Mouse (Mus musculus): Measurements from ENCODE around the gene Lrrk2. TPM values are rescaled to one million over a fixed set of nuclear protein-coding genes. Genes with fewer than 3 reads are reported as not detected.

Lrrk2 gene
- polyA plus RNA-seq, 1 experiment = 1.4 TPM

DNA sequence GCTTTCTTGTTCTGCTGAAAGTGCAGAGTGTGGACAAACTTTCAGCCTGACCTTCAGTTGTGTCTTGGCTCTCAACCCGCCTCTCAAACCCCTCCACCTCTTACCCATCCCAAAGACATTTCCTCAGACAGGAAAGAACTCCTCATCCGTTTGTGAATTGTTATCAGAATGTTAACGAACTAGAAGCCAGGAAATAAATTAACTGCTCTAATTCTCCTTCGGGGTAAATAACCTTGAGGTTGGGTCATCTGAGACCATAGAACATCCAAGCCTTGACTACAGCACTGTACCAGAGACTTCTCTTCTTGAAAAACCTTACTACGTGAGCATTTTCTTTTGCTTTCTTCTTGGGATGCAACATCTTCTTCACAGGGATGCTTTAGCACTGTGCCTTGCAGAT, 988 bp upstream of the Lrrk2 start:
- Histone ChIP-seq H3K4me1 (replicated peaks; ENCODE audit: control insufficient read depth, insufficient read depth, low read length) (0 out of 2 replicates have a peak, but pooled peaks cover 4% of the 10 kb centered on the region), H3K36me3 (ENCODE audit: control insufficient read depth, insufficient read depth, low read length) (no peaks in the 10 kb centered on the region), H3K4me3 (ENCODE audit: control insufficient read depth, insufficient read depth, low read length) (no peak overlapping the region), H3K27me3 (ENCODE audit: control insufficient read depth, insufficient read depth, low read length) (no peaks in the 10 kb centered on the region), H3K27ac (ENCODE audit: control insufficient read depth, insufficient read depth, low read length) (no peak overlapping the region)
- WGBS = 91% methylated on average over 5 of the region's 5 CpGs
- no peak for DNase-seq
- no peak for TF ChIP-seq CTCF (IDR thresholded peaks at IDR 0.05; ENCODE audit: borderline replicate concordance, control insufficient read depth, extremely low read depth, insufficient read depth, low read length, poor library complexity)
- no peak for TF ChIP-seq POLR2A (IDR thresholded peaks at IDR 0.05; ENCODE audit: control insufficient read depth, extremely low read depth, insufficient read depth, low read length, poor library complexity)

DNA sequence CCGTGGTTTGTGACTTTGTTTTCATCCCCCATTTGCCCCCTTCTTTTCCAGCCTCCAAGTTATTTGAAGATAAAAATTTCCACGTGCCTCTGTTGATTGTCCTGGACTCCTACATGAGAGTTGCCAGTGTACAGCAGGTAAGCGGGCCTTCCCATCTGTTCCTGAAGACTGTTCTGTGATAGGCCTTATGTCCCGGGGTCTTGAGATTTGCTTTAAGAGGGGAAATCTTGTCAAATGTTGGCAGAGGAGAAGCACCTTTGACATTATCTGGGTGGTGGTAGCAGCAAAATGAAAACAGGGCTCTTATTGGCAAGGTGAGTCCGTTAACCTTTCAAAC, 562 bp downstream of the Lrrk2 start:
- DNase-seq = no peak
- WGBS = 44% methylated on average over 5 of the region's 5 CpGs

DNA sequence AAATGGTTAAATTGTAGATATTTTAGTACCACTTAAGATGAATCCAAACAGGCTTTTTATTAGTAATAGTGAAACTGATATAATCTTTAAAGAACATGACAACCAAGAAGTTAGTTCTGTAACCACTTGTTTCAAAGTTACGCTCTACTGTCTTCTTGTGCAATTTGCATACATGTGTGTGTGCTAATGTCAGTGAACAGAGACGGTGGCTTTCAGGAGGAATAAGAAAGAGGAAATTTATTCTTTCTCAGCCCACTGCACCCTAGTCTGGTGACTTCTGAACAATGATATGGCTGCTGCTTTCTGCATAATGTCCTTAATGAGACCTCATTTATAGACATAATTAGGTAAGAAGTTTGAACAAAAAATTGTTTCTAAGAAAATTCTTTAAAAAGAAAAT, 7.1 kb downstream of the Lrrk2 start:
- no peaks in the 10 kb centered on the region for H3K36me3 ChIP-seq (ENCODE audit: control insufficient read depth, insufficient read depth, low read length)
- H3K27ac ChIP-seq (ENCODE audit: control insufficient read depth, insufficient read depth, low read length) = no peak overlapping the region
- TF ChIP-seq CTCF (IDR thresholded peaks at IDR 0.05; ENCODE audit: borderline replicate concordance, control insufficient read depth, extremely low read depth, insufficient read depth, low read length, poor library complexity) (no peak), POLR2A (IDR thresholded peaks at IDR 0.05; ENCODE audit: control insufficient read depth, extremely low read depth, insufficient read depth, low read length, poor library complexity) (no peak)
- no peak for DNase-seq
- no peaks in the 10 kb centered on the region for H3K27me3 ChIP-seq (ENCODE audit: control insufficient read depth, insufficient read depth, low read length)
- 61% methylated on average over 2 of the region's 2 CpGs for WGBS
- no peaks in the 10 kb centered on the region for H3K4me1 ChIP-seq (replicated peaks; ENCODE audit: control insufficient read depth, insufficient read depth, low read length)
- H3K4me3 ChIP-seq (ENCODE audit: control insufficient read depth, insufficient read depth, low read length) = no peak overlapping the region

More for the DNA sequence above, 562 bp downstream of the Lrrk2 start:
- no peak overlapping the region for H3K27ac ChIP-seq (ENCODE audit: control insufficient read depth, insufficient read depth, low read length)
- TF ChIP-seq CTCF (IDR thresholded peaks at IDR 0.05; ENCODE audit: borderline replicate concordance, control insufficient read depth, extremely low read depth, insufficient read depth, low read length, poor library complexity) = no peak
- no peaks in the 10 kb centered on the region for H3K36me3 ChIP-seq (ENCODE audit: control insufficient read depth, insufficient read depth, low read length)
- peak overlapping the region; percentile 51 for H3K4me3 ChIP-seq (ENCODE audit: control insufficient read depth, insufficient read depth, low read length)
- no peaks in the 10 kb centered on the region for H3K27me3 ChIP-seq (ENCODE audit: control insufficient read depth, insufficient read depth, low read length)
- H3K4me1 ChIP-seq (replicated peaks; ENCODE audit: control insufficient read depth, insufficient read depth, low read length) = 0 out of 2 replicates have a peak, but pooled peaks cover 4% of the 10 kb centered on the region

DNA sequence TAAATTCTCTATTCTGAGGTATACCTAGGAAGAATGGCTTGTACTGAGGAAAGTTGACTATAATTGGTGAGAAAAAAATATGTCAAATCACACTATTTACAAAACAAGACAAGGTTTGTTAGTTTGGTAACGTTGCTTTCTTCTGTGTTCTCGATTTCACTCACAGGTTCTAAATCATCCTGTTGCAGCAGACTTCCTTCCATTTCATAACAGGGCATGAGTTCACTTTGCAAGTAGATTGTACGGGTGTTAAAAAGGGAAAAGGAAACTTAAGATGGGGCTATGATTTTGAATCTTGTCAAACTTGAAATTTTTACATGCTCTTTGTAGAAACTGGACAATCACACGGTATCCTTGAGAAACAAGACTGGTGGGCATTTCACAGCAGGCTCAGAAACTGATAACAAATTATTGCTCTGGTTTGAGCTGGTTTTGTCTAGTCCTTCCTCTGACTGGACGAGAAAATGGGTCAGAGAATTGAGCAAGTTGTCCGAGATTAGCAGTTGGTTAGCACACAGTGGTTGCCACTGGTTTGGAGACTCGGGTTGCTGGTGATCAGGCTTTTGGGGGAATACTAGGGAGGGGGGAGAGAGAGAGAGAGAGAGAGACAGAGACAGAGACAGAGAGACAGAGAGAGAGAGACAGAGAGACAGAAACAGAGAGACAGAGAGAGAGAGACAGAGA, 13.0 kb downstream of the Lrrk2 start:
- Histone ChIP-seq H3K27ac (ENCODE audit: control insufficient read depth, insufficient read depth, low read length) (no peak overlapping the region), H3K36me3 (ENCODE audit: control insufficient read depth, insufficient read depth, low read length) (no peaks in the 10 kb centered on the region), H3K4me3 (ENCODE audit: control insufficient read depth, insufficient read depth, low read length) (no peak overlapping the region), H3K4me1 (replicated peaks; ENCODE audit: control insufficient read depth, insufficient read depth, low read length) (no peaks in the 10 kb centered on the region), H3K27me3 (ENCODE audit: control insufficient read depth, insufficient read depth, low read length) (no peaks in the 10 kb centered on the region)
- 79% methylated on average over 7 of the region's 7 CpGs for WGBS
- DNase-seq = no peak
- TF ChIP-seq CTCF (IDR thresholded peaks at IDR 0.05; ENCODE audit: borderline replicate concordance, control insufficient read depth, extremely low read depth, insufficient read depth, low read length, poor library complexity) (no peak), POLR2A (IDR thresholded peaks at IDR 0.05; ENCODE audit: control insufficient read depth, extremely low read depth, insufficient read depth, low read length, poor library complexity) (no peak)

DNA sequence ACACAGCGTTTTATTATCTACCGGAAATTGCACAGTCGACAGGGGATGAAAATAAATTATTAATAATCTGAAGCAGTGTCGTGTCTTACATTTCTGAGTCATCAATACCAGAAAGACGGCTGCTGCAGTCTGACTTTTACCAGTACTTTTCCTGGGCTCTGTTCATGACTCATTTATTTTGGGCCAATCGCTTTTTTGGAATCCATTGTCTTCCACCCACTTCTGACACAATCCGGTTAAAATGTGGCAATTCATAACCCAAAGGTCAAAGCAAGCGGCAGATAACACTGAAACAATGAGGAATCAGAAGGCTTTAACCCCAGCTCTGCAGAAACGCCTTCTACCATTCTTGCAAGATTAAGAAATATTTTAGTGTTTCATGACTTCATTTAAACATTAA, 17.7 kb downstream of the Lrrk2 start:
- no peak for DNase-seq
- H3K36me3 ChIP-seq (ENCODE audit: control insufficient read depth, insufficient read depth, low read length) = no peaks in the 10 kb centered on the region
- no peaks in the 10 kb centered on the region for H3K4me1 ChIP-seq (replicated peaks; ENCODE audit: control insufficient read depth, insufficient read depth, low read length)
- H3K27me3 ChIP-seq (ENCODE audit: control insufficient read depth, insufficient read depth, low read length) = no peaks in the 10 kb centered on the region
- WGBS = 94% methylated on average over 9 of the region's 9 CpGs
- no peak for TF ChIP-seq CTCF (IDR thresholded peaks at IDR 0.05; ENCODE audit: borderline replicate concordance, control insufficient read depth, extremely low read depth, insufficient read depth, low read length, poor library complexity)
- TF ChIP-seq POLR2A (IDR thresholded peaks at IDR 0.05; ENCODE audit: control insufficient read depth, extremely low read depth, insufficient read depth, low read length, poor library complexity) = no peak
- H3K27ac ChIP-seq (ENCODE audit: control insufficient read depth, insufficient read depth, low read length) = no peak overlapping the region
- H3K4me3 ChIP-seq (ENCODE audit: control insufficient read depth, insufficient read depth, low read length) = no peak overlapping the region

DNA sequence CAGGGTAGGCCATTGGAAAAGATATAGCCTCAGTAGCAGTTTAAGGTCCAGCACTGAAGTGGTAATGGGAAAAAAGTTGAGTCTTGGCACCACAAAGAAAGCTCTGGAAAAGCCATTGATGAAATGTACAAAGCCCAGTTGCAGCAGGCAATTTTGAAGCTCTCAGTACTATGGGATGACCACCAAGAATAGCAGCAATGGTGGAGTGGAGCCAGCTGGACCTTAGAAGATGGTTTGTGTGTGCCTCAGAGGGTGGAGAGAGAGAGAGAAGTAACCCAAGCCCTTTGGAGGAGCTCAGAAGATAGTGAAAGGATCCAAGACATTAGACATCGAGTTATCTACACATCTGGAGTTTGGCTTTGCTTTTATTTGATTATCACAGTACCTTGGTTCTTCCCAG, 20.1 kb downstream of the Lrrk2 start:
- TF ChIP-seq POLR2A (IDR thresholded peaks at IDR 0.05; ENCODE audit: control insufficient read depth, extremely low read depth, insufficient read depth, low read length, poor library complexity) (no peak), CTCF (IDR thresholded peaks at IDR 0.05; ENCODE audit: borderline replicate concordance, control insufficient read depth, extremely low read depth, insufficient read depth, low read length, poor library complexity) (no peak)
- no peak overlapping the region for H3K4me3 ChIP-seq (ENCODE audit: control insufficient read depth, insufficient read depth, low read length)
- no peaks in the 10 kb centered on the region for H3K36me3 ChIP-seq (ENCODE audit: control insufficient read depth, insufficient read depth, low read length)
- no peaks in the 10 kb centered on the region for H3K4me1 ChIP-seq (replicated peaks; ENCODE audit: control insufficient read depth, insufficient read depth, low read length)
- no peaks in the 10 kb centered on the region for H3K27me3 ChIP-seq (ENCODE audit: control insufficient read depth, insufficient read depth, low read length)
- no peak for DNase-seq
- H3K27ac ChIP-seq (ENCODE audit: control insufficient read depth, insufficient read depth, low read length) = no peak overlapping the region
- 83% methylated on average over 1 of the region's 1 CpGs for WGBS

DNA sequence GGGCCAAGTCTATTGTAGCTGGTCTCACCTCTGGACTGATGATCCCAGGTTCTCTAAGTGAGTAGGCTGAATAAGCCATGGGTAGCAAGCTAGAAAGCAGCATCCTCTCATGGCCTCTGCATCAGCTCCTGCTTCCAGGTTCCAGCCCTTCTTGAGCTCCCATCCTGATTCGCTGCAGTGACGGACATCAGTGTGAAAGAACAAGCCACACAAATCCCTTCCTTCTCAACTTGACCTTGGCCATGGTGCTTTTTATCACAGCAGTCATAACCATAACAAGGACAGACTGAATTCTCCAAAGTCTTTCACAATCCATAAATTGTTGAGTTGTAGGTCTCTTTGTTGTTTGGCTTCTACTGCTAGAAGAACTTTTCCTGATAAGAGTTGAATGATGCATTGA, 20.9 kb downstream of the Lrrk2 start:
- H3K36me3 ChIP-seq (ENCODE audit: control insufficient read depth, insufficient read depth, low read length) = no peaks in the 10 kb centered on the region
- TF ChIP-seq CTCF (IDR thresholded peaks at IDR 0.05; ENCODE audit: borderline replicate concordance, control insufficient read depth, extremely low read depth, insufficient read depth, low read length, poor library complexity) = no peak
- TF ChIP-seq POLR2A (IDR thresholded peaks at IDR 0.05; ENCODE audit: control insufficient read depth, extremely low read depth, insufficient read depth, low read length, poor library complexity) = no peak
- H3K4me3 ChIP-seq (ENCODE audit: control insufficient read depth, insufficient read depth, low read length) = no peak overlapping the region
- DNase-seq = no peak
- 96% methylated on average over 2 of the region's 2 CpGs for whole genome bisulfite sequencing
- no peaks in the 10 kb centered on the region for H3K4me1 ChIP-seq (replicated peaks; ENCODE audit: control insufficient read depth, insufficient read depth, low read length)
- H3K27me3 ChIP-seq (ENCODE audit: control insufficient read depth, insufficient read depth, low read length) = no peaks in the 10 kb centered on the region
- H3K27ac ChIP-seq (ENCODE audit: control insufficient read depth, insufficient read depth, low read length) = no peak overlapping the region

Data from thymus, adult 2 months (tissue).